Mouse (Mus musculus) neural tube, embryonic 13.5 days (tissue): ENCODE results near the gene Cadm2. TPM values are rescaled to one million over a fixed set of nuclear protein-coding genes. Genes with fewer than 3 reads are reported as not detected.

ENCODE experiments used
- ATAC-seq: fragments of 200-750 bp; cut with Nextera tagmentation; 2 replicates; pipeline ENCODE4 v1.8.0; 2017; ENCODE audit warnings: low read depth, mild to moderate bottlenecking, moderate TSS enrichment, moderate library complexity
- H3K27ac ChIP-seq: fragments of 300-500 bp; sonication (generic); replicated peaks from 2 replicates; pipeline ENCODE4 v1.5.1; 2015; ENCODE audit warnings: moderate library complexity, mild to moderate bottlenecking, inconsistent platforms
- H3K27me3 ChIP-seq: fragments of 300-500 bp; sonication (generic); 2 replicates; pipeline ENCODE4 v1.6.1; 2015; ENCODE audit warnings: mild to moderate bottlenecking, inconsistent platforms
- H3K36me3 ChIP-seq: fragments of 300-500 bp; sonication (generic); 2 replicates; pipeline ENCODE4 v1.6.1; 2015; ENCODE audit warnings: mild to moderate bottlenecking, inconsistent platforms
- H3K4me1 ChIP-seq: fragments of 300-500 bp; sonication (generic); replicated peaks from 2 replicates; pipeline ENCODE4 v1.6.1; 2015; ENCODE audit warnings: inconsistent platforms
- H3K4me2 ChIP-seq: fragments of 300-500 bp; sonication (generic); 2 replicates; pipeline ENCODE4 v1.6.1; 2015; ENCODE audit warnings: inconsistent platforms, mild to moderate bottlenecking, moderate library complexity
- H3K4me3 ChIP-seq: fragments of 300-500 bp; sonication (generic); 2 replicates; pipeline ENCODE4 v1.5.1; 2015; ENCODE audit warnings: mild to moderate bottlenecking, inconsistent platforms
- H3K9ac ChIP-seq: fragments of 300-500 bp; sonication (generic); 2 replicates; pipeline ENCODE4 v1.6.1; 2015; ENCODE audit warnings: moderate library complexity, mild to moderate bottlenecking, inconsistent platforms
- H3K9me3 ChIP-seq: fragments of 300-500 bp; sonication (generic); 2 replicates; pipeline ENCODE4 v1.6.1; 2016; ENCODE audit warnings: inconsistent platforms
- WGBS: fragments of 180-500 bp; shearing (Covaris S2); methylation state at CpG from one replicate; pipeline ENCODE4 v1.1.7; 2015; 5-methylcytosine and 5-hydroxymethylcytosine counted together
- polyA plus RNA-seq: library from polyadenylated mRNA; unstranded; fragments of >200 nt; fragmentation: Nextera tagmentation; extraction: Ambion mirVana; gene quantifications from 2 replicates; pipeline ENCODE4 v1.2.1, GENCODE M21; 2015

Cadm2 gene
- polyA plus RNA-seq, 1 experiment from 2014 or later = 30.1 TPM

DNA sequence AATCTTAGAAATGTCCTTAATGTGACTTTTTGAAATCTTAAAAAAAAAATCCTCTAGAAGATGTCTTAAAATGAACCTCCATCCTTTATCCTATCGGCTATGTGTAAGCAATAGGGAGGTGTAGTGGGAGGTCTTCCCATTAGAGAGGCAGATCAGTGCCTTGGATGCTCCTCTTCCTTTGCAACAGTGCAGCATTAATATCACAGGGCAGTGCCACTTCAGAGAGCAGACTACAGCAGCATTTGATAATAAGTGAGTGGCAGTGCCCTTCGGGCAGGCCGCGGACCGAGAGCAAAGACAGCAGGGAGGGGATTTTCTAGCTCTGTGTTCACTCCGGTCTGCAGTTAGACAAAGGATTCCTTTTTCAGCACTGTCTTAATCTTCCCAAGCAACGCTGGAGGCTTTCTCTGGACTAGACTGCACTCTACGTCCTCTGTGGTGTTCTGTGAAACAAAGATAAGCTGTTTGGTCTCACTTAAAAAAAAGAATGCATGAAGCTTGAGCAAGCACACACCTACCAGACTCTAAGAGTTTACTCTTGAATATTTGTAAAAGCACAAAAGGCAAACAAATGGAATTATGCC is 514.1 kb downstream of the Cadm2 start:
- no peak overlapping the region for H3K4me2 ChIP-seq
- no peak overlapping the region for H3K4me3 ChIP-seq
- 0 out of 2 replicates have a peak overlapping the region, but pooled peaks have one; percentile 1 for H3K27ac ChIP-seq
- H3K9me3 ChIP-seq = no peaks in the 10 kb centered on the region
- no peaks in the 10 kb centered on the region for H3K36me3 ChIP-seq
- H3K27me3 ChIP-seq = no peaks in the 10 kb centered on the region
- H3K9ac ChIP-seq = no peak overlapping the region
- H3K4me1 ChIP-seq = peaks cover under 1% of the 10 kb centered on the region; the same call in 1 of the 2 replicates
- WGBS = 65% methylated on average over 8 of the region's 8 CpGs
- ATAC-seq = no peak

DNA sequence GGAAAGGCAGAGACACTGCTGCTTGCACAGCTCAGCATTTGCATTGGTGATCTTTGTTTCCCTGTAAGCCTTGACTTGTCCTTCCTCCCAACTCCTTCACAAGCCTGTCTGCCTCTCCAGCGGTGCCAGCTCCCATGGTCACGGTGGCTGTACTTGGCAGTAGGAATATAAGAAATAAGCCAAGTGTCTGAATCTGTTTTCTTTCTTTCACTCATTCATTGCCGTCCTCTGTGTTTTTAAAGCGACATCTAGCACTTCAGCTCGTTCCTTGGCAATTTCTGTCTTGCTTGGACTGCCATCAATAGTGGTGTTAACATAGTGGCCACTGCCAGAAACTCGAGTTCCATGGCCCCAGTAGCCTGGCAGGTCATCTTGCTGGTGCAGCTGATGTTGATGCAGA is 524.0 kb downstream of the Cadm2 start:
- 83% methylated on average over 6 of the region's 6 CpGs for WGBS
- no peaks in the 10 kb centered on the region for H3K36me3 ChIP-seq
- no peak for ATAC-seq
- H3K4me2 ChIP-seq = no peak overlapping the region
- H3K27ac ChIP-seq = no peak overlapping the region
- no peak overlapping the region for H3K4me3 ChIP-seq
- peaks cover 3% of the 10 kb centered on the region; the same call in 1 of the 2 replicates for H3K4me1 ChIP-seq
- no peaks in the 10 kb centered on the region for H3K27me3 ChIP-seq
- no peaks in the 10 kb centered on the region for H3K9me3 ChIP-seq
- H3K9ac ChIP-seq = no peak overlapping the region

DNA sequence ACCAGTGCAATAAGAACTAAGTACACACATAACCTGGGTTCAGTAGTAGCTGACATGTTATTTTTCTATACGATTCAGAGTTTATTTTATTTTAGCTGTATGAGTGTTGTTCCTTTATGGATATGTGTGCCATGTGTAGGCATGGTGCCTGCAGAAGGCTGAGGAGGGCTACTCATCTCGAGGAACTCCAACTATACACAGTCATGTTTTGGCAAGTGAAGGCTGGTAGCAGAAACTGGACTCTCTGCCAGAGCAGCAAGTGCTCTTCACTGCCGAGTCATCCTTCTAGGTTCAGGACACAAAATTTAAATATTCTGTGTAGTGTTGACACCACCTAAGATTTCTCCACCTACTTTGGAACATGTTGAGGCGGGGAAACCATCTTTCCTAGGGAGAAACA is 524.8 kb downstream of the Cadm2 start:
- Histone ChIP-seq H3K27ac (no peak overlapping the region), H3K27me3 (no peaks in the 10 kb centered on the region), H3K4me1 (no peaks in the 10 kb centered on the region), H3K4me3 (no peak overlapping the region), H3K4me2 (no peak overlapping the region), H3K9ac (no peak overlapping the region), H3K36me3 (no peaks in the 10 kb centered on the region), H3K9me3 (no peaks in the 10 kb centered on the region)
- WGBS = 89% methylated on average over 4 of the region's 4 CpGs
- ATAC-seq = no peak

DNA sequence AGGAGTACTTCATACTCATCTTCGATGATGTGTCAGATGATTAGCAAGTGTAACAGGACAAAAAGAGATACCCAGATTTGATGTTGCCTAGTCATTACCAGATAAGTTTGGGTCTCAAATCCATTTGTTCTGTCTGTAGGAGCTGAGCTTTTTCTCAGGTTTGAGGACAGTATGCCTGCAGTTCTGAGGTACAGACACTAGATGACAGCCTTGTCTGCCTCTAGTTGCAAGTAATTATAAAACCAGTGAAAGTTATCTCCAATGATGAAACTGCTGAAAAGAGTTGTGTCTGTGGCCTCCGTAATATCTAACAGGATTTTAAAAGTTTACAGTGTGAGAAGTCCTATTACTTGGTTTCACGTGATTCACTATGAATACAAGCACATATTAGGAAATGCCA is 531.0 kb downstream of the Cadm2 start:
- whole genome bisulfite sequencing = 59% methylated on average over 3 of the region's 3 CpGs
- H3K36me3 ChIP-seq = no peaks in the 10 kb centered on the region
- no peaks in the 10 kb centered on the region for H3K27me3 ChIP-seq
- no peaks in the 10 kb centered on the region for H3K9me3 ChIP-seq
- H3K27ac ChIP-seq = no peak overlapping the region
- no peak overlapping the region for H3K4me3 ChIP-seq
- ATAC-seq = no peak
- H3K4me1 ChIP-seq = no peaks in the 10 kb centered on the region
- H3K4me2 ChIP-seq = no peak overlapping the region
- H3K9ac ChIP-seq = no peak overlapping the region

DNA sequence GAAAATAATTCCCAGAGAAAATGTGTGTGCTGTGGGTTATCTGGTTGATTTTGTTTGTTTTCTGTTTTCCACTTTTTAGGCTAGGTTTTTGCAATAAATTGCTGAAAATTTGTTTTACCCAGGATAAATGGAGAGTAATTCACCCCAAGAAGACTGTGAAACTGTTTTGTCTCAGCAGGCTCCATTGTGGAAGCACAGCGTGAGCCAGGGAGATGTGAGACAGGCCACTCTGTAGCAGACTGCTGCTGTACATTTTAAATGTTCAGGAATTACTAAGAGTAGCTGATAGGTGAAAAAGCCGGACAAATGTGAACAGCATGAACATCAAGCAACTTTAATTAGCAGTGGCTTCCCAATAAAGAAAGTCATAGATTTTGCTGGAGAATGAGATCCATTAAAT is 541.4 kb downstream of the Cadm2 start:
- 26% methylated on average over 2 of the region's 2 CpGs for WGBS
- Histone ChIP-seq H3K4me2 (no peak overlapping the region), H3K9ac (no peak overlapping the region), H3K4me3 (no peak overlapping the region), H3K36me3 (no peaks in the 10 kb centered on the region), H3K27me3 (no peaks in the 10 kb centered on the region), H3K27ac (no peak overlapping the region), H3K9me3 (no peaks in the 10 kb centered on the region), H3K4me1 (no peaks in the 10 kb centered on the region)
- ATAC-seq = no peak

DNA sequence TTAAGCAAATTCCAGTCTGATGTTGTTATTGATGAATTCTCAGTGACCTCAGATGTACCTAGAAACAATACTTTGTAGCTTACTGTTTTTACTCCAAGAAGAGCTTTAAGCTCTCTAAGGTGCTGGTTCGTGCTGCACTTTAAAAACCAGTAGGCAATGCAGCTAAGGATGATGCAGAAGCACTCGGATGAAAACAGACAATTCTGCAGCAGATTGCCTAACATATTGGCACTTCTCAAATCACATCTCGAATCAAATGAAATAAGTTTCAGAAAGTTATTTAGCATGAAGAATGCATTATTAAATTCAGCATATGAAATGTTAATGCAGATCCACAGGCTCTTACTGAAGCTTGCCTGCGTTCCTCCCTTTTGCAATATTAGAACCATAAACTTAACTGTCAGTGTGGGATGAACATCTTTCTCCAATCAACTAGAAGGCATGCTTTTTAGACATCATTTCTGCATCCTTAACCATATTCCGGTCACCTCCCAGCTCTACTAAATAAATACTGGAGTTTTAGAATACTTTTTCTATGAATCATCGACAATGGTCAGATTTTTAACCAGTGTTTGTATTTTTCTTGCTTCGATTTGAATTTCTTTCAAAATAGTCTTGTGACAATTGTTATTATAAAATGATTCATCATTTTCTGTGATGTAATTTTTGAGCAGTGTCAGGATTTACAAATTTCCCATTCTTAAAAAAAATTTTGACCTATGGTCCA is 544.4 kb downstream of the Cadm2 start:
- Histone ChIP-seq H3K4me1 (no peaks in the 10 kb centered on the region), H3K36me3 (no peaks in the 10 kb centered on the region), H3K4me2 (no peak overlapping the region), H3K9me3 (no peaks in the 10 kb centered on the region), H3K27ac (no peak overlapping the region), H3K9ac (no peak overlapping the region), H3K27me3 (no peaks in the 10 kb centered on the region), H3K4me3 (no peak overlapping the region)
- no peak for ATAC-seq
- WGBS = 85% methylated on average over 7 of the region's 7 CpGs

DNA sequence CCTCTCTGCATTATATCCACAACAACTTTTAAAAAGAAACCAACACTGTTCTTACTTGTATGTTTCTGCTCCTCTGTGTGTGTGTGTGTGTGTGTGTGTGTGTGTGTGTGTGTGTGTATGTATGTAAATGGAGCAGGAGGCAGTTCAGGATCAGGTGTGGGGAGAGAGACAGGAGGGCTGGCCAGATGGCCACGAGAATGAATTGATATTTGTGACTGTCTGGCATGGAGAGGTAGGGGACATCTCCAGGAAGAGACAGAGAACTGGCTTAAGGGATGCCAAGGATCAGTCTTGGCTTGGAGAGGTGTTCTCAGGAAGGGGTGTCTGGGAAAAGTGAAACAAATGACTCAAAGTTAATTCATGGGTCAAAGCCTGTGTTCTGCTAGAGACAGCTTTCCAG is 552.2 kb downstream of the Cadm2 start:
- Histone ChIP-seq H3K9ac (no peak overlapping the region), H3K36me3 (no peaks in the 10 kb centered on the region), H3K27ac (no peak overlapping the region), H3K9me3 (no peaks in the 10 kb centered on the region), H3K4me1 (no peaks in the 10 kb centered on the region), H3K27me3 (no peaks in the 10 kb centered on the region), H3K4me3 (no peak overlapping the region), H3K4me2 (no peak overlapping the region)
- WGBS = 63% methylated on average over 1 of the region's 1 CpGs
- no peak for ATAC-seq

DNA sequence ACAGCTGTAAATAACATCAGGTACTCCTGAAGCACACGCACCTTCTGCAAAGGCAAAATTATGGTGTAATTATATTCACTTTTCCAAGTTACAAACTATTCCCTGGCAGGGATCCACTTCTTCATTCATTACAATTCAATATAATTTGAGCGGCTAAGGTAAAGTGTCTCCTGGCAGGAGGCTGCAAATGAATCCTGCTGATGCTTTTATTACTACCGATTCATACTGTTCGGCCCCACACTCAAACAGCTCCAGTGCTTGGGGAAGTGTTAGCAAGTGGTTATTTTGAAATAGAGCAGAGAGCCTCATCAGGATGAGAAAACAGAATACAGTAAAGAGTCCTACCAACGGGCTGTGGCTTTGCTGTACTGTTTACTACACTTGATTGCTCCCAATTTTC is 589.8 kb downstream of the Cadm2 start:
- Histone ChIP-seq H3K27me3 (no peaks in the 10 kb centered on the region), H3K9ac (no peak overlapping the region), H3K4me1 (0 out of 2 replicates have a peak, but pooled peaks cover 3% of the 10 kb centered on the region), H3K36me3 (no peaks in the 10 kb centered on the region), H3K4me3 (no peak overlapping the region), H3K27ac (no peak overlapping the region), H3K9me3 (no peaks in the 10 kb centered on the region), H3K4me2 (no peak overlapping the region)
- WGBS = 49% methylated on average over 5 of the region's 5 CpGs
- ATAC-seq = peak; percentile 56; the same call in 1 of the 2 replicates

DNA sequence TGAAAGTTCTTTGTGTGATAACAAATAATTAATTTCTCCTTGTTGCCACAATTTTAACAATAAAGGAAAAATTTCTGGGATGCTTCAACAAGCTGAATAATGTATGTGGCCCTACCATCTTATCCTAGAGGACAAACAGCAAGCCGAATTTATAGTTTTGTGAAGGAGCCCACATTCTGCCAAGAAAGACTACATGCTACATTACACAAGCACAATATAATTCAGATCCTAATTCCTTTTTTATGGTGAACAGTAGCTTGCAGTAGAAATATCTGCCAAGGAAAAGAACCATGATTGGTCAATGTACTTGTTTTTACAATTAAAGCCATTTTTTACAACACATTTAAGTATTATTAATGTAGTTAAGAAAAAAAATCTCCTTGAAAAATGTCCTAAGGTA is 600.9 kb downstream of the Cadm2 start:
- Histone ChIP-seq H3K27ac (no peak overlapping the region), H3K4me3 (no peak overlapping the region), H3K36me3 (no peaks in the 10 kb centered on the region), H3K4me2 (no peak overlapping the region), H3K9me3 (no peaks in the 10 kb centered on the region), H3K9ac (no peak overlapping the region), H3K4me1 (no peaks in the 10 kb centered on the region), H3K27me3 (no peaks in the 10 kb centered on the region)
- no peak for ATAC-seq
- WGBS = 62% methylated on average over 1 of the region's 1 CpGs

DNA sequence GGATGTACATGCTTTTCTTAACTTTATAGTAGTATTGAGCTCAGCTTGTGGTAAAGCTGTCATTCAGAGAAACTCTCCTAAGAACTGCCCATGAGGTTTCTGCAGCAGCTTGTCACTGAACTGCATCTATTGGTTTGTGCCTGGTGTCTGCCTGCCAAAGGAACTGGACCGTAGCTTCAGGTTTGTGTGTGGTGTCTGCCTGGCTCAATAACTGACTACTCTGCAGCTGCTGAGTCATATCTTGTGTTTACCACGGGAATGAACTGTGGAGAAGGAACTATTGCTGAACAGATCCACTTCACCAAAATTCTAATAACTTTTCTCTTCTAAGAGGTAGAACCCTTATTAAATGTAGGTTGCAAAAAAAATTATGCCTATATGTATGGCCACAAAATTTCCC is 603.0 kb downstream of the Cadm2 start:
- Histone ChIP-seq H3K36me3 (no peaks in the 10 kb centered on the region), H3K27me3 (no peaks in the 10 kb centered on the region), H3K9me3 (no peaks in the 10 kb centered on the region), H3K4me3 (no peak overlapping the region), H3K9ac (no peak overlapping the region), H3K27ac (no peak overlapping the region), H3K4me1 (no peaks in the 10 kb centered on the region), H3K4me2 (no peak overlapping the region)
- ATAC-seq = no peak
- 86% methylated on average over 2 of the region's 2 CpGs for WGBS

DNA sequence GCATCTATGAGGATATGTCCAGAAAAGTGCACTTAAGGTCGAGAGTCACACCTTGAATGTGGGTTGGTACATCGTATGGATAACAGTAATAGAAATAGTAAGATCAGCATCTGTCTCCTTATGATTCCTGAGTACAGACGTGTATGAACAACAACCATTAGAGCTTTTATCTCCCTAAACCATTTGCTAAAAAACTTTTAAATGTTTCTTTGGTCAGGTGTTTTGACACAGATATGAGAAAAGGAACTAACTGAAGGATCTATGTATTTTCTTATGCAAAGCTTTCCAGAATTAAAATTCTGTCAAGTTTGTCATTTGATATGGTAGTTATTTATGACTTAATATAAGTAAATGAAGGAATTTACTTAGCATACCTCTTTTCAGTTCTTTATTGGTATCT is 617.5 kb downstream of the Cadm2 start:
- 84% methylated on average over 3 of the region's 3 CpGs for WGBS
- H3K4me1 ChIP-seq = no peaks in the 10 kb centered on the region
- no peak for ATAC-seq
- no peaks in the 10 kb centered on the region for H3K27me3 ChIP-seq
- H3K4me3 ChIP-seq = no peak overlapping the region
- H3K4me2 ChIP-seq = no peak overlapping the region
- H3K9ac ChIP-seq = no peak overlapping the region
- H3K9me3 ChIP-seq = no peaks in the 10 kb centered on the region
- no peak overlapping the region for H3K27ac ChIP-seq
- no peaks in the 10 kb centered on the region for H3K36me3 ChIP-seq

DNA sequence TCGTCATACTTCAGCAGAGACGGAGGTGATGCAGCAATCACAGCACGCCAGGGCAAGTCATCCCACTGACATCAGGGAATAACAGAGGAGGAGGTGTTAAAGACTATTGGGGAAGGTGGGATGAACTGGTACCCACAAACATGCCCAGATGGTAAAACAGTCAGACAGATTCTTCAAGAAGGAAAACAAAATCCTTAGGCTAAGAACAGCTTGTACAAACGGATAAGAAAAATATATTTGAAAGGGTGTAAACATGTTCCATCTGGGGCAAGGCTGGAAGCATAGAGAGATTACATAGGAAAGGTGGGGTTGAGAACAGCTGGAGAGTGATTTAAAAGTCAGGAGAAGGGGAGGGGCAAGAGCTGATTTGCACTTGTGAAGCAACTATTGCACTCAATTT is 619.0 kb downstream of the Cadm2 start:
- no peaks in the 10 kb centered on the region for H3K4me1 ChIP-seq
- no peak overlapping the region for H3K4me2 ChIP-seq
- H3K27me3 ChIP-seq = no peaks in the 10 kb centered on the region
- H3K36me3 ChIP-seq = no peaks in the 10 kb centered on the region
- H3K9ac ChIP-seq = no peak overlapping the region
- WGBS = 54% methylated on average over 4 of the region's 4 CpGs
- ATAC-seq = no peak
- H3K9me3 ChIP-seq = no peaks in the 10 kb centered on the region
- no peak overlapping the region for H3K4me3 ChIP-seq
- no peak overlapping the region for H3K27ac ChIP-seq

DNA sequence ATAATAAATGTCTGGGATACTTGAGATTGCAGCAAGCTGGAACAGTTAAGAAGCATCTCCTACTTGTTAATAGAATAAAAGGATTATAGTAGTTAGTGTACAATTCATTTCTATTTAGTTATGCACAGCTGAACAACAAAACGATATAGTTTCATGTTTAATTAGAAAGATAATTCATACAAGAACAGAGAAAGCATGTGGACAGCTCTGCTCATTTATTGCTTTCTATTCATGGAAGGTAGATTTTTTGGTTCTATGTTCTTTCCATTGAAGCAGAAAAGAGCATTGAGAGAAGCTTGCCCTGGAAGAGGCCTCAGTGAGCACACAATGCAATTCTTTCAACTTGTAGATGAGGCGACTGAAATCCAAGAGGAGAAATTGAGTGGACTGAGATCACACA is 623.2 kb downstream of the Cadm2 start:
- no peaks in the 10 kb centered on the region for H3K4me1 ChIP-seq
- H3K9ac ChIP-seq = no peak overlapping the region
- H3K27me3 ChIP-seq = no peaks in the 10 kb centered on the region
- ATAC-seq = no peak
- no peak overlapping the region for H3K4me3 ChIP-seq
- H3K36me3 ChIP-seq = no peaks in the 10 kb centered on the region
- no peak overlapping the region for H3K4me2 ChIP-seq
- no peaks in the 10 kb centered on the region for H3K9me3 ChIP-seq
- no peak overlapping the region for H3K27ac ChIP-seq
- WGBS = 59% methylated on average over 2 of the region's 2 CpGs
